Mouse (Mus musculus) brain, adult 2 months (tissue): Measurements from ENCODE around the gene Rere.
A peak's percentile ranks its signal among the peaks of the same experiment; 100 is the strongest.

Experiments
- DNase-seq: peaks from one replicate; pipeline ENCODE4 v3.0.0; 2011; ENCODE audit warnings: low read depth, low spot score

Rere gene

DNA sequence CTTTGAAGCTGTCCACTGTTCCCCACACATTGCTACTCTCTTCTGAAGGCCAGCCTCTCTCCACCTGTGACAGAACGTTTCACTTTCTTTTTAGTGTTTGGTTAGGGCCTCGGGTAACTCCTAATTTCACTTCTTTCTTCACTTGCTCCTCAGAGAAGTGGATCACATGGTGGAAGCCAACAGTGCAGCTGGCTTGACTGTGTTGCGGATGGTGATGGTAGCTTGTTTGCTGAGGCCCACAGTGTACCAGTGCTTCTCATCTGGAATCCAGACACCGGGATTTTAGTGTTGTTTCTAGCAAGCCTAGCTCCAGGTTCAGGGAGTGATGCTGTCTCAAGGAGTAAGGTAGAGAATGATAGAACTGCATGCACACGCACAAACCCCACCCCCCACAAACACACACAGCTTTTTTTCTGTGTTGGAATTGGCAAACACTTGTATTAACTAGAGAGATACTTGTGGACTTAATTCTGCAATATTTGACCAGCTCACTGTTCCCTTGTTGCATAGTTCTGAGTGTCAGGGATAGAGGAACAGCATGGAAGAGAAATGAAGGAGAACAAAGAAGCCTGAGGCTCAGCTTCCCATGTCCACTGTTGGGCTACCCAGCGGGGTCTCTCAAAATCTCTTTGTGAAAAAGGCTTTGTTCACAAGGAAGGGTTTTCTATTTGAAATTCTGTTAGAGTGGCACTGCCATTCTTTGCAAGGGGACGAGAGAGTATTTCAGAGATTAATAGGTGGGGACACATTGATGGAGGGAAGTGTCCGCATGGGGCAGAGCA, 144.8 kb downstream of the Rere start:
- DNase-seq = no peak

DNA sequence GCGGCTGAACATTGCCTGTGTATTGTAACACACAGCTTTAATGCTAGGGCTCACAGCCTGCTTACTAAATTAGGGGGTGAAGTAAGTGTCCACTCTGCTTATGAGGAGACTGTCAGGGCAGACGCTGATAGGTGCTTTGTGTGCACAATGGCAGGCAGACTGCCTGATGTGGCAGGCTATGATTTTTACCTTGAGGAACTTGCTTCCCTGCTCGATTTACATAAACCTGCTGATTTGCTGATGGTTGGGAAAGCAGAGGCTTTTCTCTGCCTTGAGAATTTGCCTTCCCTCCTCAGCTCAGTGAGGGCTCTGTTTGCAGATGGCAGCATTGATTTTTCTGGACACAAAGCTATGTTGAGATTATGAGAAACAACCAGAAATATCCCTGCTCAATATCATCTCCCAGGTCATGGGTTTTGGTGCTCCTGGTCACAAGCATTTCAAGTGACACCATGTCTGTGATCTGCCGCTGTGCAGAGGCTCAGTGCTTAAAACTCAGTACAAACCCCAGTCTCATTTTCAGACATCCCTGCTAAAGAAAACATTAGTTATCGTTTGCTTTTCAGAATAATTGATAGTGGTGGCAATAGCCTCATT, 145.5 kb downstream of the Rere start:
- DNase-seq = peak; percentile 68

DNA sequence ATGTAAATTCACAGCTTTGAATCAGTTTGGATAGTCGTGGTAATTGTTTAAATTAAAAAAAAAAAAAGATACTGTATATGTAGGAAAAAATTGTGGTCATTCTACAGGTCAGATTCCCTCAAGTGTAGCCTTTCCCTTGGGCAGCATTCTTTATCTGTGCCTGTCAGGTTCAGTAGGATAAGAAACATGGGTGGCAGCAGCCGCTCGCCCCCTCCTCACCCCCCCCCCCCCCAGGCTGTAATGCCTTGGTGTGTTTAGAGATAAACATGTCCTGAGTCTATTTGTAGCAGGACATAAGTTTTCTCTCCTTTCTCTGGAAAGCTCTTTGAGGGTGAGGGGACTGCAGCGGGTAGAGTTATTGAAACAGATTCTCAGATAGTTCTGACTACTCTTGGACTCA, 147.3 kb downstream of the Rere start:
- DNase-seq = no peak

DNA sequence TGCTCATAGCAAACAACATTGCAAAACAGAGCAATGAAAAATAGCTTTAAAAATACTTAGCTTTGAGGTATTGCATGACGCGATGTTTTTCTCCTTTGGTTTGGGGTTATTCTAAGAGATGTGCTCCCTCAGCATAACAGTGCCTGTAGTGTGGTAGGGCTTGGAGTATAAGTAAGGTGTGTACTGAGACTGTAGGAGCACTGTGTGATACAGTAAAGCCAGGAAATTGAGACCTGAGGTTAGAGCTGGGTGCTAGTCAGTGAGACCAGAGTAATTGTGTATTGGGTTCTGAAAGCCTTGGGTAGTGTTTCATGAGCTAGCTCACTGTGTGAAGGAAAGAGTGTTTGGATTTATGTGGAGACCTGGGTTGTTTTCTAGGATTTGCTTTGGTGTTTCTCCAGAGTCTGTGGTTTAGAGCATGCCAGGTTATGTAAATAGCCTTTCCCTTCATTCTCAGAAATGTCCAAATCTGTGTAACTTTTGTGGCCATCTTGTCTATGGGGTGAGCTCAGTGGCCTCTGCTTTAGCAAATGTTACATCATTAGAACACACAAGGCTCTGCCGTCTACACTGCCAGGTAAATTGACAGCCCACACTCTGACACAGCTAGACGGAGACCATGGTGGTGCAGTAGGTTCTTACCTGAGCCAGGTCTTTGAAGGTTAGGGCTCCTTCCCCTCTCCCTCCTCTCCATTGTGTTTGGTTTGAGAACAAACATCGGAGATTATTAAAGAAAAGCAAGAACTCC, 152.6 kb downstream of the Rere start:
- DNase-seq = no peak

DNA sequence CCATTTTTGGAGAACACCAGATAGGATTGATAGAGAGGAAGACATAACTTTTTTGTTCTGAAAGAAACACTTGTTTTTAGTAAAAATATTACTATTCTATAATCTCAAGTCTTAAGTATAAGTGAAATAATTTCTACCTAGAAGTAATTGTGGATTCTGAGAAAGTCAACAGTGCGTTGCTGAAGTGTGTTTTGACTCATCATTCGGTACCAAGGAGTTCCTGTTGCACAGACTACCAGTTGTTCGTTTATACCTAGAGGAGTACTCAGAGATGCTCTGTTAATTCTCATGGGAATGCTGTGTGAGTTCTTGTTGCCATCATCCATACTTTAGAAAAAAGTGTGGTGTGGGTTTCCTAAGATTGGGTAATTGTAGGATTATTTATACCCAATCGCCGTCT, 154.1 kb downstream of the Rere start:
- DNase-seq = no peak

DNA sequence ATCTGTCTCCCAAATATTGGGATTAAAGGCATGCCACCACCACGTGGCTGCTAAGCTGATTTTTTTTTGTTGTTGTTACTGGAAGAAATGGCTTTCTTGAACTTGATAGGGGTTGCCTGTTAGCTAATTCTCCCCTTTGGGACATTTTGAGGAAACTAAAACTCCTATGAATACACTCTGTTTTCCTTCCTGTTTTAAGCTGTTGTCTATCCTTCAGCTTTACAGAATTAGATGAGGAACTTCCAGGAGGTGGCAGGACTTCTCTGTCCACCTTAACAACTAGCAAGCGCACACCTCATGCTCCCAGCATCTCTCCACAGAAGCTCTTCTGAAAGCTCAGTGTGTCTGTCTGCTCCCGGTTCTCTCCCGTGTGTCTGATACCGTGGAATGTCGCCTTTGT, 157.2 kb downstream of the Rere start:
- no peak for DNase-seq

DNA sequence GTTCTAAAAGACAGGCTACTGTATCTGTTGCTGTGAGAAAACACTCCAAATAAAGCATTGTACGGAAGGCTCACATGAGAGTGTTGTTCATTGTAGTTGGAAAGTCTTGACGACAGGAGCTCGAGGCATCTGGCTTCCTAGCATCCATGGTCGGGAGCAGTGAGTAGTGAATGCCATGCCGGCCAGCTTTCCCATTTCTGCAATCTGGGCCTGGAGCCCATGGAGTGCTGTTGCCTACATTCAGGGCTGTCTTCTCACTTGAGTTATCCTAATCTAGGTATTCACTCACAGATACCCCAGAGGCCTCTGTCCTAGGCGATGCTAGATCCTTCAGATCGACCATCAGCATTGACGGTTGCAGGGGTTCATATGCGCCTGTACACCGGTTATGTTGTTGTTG, 160.5 kb downstream of the Rere start:
- DNase-seq = peak; percentile 64

DNA sequence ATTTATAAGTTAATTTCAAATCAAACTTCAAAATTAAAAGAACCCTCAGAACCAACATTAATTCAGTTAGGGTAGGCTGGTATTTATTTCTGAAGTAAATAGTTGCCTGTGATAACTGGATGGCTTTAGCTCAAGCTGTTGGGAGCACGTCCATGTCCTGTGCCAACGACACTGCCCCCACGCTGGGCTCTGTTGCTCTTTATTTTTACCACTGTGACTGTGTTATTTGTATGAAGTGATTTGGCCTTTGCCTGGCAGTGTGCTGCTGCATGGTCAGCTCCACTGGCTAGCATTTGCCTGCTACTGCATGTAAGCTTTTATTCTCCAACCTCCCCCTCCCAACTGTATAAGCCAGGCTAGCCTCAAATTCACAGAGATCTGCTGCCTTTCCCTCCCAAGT, 162.6 kb downstream of the Rere start:
- DNase-seq = peak; percentile 75

DNA sequence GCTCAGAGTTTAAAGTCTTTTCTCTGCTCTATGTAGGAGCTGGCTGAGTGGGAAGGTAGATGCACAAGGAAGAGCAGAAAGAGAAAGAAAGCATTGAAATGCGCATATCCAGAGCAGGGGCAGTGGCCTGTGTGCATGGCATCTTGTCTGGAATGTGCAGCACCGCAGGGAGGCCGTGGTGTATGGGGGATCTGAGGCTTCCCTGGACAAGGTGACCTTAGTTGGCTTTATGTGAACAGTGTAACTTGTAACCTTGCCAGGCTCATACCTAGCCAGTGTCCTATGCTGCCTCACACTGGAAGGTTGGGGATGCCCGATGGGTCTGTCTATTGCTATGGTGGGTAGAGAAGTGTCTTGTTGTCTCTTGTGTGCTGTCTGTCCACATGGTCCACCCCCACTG, 165.2 kb downstream of the Rere start:
- DNase-seq = no peak

DNA sequence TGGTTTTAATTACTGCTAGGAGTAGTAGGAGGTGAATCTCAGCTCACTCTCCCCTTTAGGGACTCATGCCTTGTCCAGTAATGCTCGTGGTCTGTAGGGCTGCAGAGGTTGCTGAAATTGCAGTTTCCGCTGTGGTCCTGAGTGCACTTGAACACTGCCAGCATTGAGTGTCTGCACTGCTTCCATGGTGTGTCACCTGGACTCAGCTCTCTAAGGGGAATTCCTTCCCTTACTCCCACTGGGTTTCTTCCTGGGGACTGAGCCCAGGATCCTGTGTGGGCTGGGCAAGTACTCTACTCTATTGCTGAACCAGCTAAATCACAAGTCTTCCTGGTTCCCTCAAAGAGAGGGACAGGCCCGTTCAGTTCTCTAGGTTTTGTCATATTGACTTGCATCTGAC, 166.1 kb downstream of the Rere start:
- DNase-seq = no peak

DNA sequence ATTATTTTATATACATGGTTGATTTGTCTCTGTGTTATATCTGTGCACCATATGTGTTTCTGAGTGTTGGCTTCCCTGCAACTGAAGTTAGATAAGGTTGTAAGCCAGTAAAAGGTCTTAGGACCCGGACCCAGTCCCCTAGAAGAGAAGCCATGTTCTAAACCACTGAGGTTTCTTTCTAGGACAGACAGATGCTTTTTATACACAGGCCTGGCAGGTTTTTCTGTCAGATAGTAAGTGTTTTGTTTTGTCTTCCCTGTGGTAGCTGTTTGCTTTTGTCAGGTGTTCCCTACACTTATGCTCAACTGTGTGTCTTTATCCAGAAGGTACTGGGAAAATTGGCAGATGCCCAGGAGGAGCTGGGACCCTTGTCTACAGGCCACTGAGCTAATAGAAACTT, 167.0 kb downstream of the Rere start:
- DNase-seq = no peak

DNA sequence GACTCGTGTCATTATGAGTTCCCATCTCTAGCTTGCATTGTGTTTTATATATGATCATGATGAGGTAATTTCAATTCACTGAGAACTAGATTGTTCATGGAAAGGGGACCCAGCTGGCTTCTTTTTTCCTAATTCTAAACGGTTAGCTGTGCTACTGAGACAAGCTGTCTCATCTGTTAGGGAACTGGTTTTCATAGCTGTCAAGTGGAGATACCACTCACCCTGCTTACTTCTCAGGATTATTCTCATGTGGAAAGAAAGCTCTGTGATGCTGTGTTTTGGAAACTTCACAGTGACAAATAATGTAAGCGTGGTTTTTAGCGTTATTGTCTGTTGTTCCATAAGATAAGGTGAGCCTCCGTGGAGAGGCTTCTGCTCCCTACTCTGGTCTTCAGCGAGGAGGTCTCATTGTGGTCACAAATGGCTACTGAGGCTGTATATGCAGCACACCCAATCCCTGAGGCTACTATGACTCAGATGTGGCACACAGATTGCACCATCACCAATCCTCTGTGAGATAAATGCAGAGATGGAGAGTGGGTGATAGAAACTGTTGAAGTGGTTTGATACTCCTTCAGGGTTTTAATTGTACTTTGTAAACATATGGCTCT, 168.7 kb downstream of the Rere start:
- DNase-seq = peak; percentile 46

DNA sequence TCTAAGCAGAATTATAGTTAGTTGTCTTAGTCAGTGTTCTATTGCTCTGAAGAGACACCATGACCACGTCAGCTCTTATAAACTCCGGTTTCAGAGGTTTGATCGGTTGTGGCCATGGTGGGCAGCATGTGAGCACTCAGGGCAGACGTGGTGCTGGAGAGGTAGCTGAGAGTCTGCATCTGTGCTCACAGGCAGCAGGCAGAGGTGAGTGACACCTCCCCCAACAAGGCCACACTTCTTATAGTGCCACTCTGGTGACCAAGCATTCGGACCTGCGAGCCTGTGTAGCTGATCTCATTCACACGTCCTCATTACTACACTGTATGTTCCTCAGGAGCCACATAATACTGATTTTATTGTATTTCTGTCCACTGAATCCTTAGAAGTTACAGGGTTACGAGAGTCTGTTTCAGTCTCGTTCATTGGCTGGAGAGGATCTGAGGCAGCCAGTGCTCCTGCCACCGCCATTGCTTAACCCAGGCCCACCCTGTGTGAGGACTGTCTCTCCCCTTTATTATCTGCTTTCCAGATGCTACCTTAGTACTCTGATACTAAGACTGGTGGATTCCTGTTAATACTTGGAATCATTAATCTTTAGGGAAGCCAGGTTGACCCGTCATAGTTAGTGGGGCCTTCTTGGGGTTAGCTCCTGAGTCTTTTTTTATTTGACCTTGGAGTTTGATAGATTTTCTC, 170.9 kb downstream of the Rere start:
- no peak for DNase-seq

DNA sequence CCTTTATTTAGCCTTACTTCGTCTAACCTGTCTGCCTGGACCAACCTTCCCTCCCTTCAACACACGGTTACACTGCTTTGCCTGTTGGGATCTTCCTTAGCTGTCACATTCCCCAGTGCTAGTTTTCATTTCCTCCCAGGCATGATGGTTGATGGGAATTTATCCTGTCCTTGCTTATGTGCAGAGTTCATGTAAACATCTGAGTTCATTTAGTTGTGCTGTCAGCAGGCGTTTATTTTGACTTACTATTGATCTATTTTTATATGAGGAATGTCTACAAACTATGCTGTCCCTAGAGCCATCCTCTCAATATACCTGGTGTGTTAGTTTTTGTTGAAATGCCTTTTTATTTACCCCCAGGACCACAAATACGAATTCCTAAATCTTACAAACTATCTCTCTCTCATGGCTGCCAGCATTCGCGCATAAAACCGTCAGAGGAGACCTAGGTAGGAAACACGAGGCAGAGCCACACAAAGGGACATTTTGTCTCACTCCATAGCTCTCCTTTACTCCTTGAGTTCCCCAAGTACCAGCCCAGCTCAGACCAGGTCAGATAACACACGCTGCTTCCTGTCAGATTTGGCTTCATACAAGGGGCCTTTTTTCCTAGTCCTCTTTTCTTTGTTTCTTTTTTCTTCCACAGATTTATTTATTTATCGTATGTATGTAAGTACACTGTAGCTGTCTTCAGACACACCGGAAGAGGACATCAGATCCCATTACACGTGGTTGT, 173.3 kb downstream of the Rere start:
- DNase-seq = no peak

DNA sequence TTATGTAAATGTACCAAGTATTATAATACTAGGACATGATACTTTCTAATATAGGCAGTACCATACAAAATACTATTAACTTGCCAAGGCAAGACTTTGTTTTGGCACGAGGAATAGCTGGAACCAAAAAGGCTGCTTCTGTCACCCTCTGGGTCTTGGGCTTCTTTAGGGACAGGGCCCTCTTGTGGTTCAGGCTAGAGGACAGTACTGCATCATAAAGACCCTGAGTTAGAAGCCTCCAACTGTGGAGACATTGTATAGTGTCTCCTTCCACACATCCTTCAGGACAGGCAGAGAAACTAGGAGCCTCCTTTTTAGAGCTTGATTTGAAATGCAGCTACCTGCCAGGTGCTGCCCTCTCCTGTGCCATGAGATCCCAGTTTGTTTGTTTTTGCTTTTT, 174.3 kb downstream of the Rere start:
- no peak for DNase-seq

DNA sequence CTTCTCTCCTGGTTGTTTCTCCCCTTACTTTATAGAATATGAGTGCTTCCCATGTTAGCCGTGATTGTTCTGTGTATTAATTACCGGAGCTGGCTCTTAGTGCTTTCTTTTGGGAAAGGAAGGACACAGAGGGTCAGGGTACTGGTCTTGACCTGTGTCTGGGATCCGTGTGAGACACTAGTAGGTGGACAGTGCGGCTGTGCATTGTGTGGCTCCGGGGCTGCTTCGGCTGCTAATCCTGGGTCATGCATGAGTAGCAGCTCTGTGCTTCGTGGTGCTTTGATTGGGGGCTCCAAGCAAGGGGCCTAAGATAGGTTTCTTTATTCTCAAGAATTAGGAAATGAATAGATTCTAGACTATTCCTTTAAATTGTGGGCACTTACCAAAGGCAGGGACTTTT, 175.0 kb downstream of the Rere start:
- DNase-seq = no peak

DNA sequence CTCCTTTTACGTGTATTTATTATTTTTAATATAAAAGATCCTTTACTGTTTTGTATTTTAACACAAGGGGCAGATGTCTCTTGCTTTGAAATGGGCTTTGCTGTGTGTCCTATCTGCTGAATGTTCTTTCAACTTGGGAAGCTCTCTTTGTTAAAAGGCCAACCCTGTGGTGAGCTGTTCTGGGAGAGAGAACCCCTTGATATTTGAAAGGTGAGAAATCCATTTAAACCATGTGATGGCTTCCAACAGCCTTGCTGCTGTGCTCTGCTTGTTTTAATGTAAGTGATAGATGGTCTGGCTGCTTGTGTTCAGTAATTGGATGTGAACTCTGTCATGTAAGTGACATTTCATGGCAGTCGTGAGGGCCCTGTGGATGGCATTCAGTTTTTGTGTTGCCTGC, 175.4 kb downstream of the Rere start:
- no peak for DNase-seq

DNA sequence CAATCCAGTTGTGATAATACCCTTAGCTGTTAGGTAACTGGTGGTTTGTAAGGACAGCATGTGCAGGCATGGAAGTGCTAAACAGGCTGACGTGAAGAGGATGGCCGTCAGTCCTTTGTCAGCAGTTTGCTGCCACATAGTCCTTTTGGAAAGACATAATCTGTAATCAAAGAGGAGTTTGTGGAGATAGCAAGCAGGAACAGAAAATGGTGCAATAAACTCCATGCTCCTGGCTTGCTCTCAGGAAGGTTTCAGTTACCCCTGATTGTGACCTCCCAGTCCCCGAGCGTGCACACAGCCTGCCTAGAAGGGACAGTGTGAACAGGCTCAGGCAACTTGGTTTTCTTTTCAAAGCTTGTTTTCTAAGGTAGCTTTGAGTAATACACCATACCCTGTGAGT, 175.9 kb downstream of the Rere start:
- DNase-seq = no peak

DNA sequence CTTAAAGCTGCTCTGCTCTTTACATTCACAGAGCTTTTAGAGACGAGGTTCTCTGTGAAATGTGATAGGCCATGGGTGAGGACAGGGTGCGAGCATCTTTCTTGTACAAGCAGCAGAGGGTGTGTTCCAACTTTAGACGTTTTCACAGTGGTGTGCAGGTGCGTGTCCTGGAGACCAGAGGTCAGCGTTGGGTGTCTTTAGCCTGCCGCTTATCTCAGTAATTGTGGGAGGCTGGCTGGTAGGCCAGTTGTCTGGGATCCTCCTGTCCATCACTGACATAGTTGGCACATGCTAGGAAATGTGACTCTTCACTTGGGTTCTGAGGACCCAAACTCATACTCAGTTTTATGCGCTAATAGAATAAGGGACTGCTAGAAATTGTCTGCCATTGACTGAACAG, 176.3 kb downstream of the Rere start:
- no peak for DNase-seq

DNA sequence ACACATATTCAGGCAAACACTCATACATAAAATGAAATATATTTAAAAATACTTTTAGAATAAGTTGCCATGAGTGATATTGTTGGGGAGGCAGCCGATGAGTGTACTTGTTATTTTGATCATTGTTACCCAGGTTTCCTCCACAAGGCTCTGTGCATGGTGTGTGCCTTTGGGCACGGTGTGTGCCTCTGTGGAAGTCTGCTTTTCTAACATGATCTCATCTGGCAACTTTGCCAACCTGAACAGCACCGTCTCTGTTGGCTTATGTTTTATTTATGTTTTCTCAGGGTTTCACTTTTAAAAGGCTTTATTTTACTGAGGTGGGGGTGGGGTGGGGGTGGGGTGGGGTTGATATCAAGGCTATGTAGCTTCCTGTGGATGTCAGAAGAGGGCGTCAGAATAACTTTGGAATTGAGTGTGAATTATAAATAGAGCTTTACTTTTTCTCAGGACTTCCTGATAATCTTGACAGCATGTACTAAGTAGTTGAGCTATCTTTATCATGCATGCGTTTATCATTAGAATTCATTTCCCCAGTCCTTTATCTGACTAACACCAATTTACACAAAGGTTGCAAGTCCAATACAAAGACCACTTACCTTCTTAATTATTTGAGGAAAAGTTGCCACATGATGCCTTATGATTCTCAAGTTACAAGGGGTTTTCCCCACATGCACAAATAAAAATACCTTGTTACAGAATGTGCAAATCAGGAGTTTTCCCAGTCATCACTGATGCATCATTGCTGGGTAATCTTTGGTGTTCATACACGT, 177.8 kb downstream of the Rere start:
- DNase-seq = peak; percentile 45
